Mouse (Mus musculus) liver, embryonic 14.5 days (tissue): ENCODE data around the gene Pabpn1.

Experiments used
- CTCF ChIP-seq: IDR thresholded peaks from 2 replicates; pipeline ENCODE4 v1.5.1; 2016; ENCODE audit warnings: antibody characterized with exemption, low read depth, control low read depth
- EP300 ChIP-seq: IDR thresholded peaks from 2 replicates; pipeline ENCODE4 v1.6.1; 2016; ENCODE audit warnings: antibody characterized with exemption, low read depth

DNA sequence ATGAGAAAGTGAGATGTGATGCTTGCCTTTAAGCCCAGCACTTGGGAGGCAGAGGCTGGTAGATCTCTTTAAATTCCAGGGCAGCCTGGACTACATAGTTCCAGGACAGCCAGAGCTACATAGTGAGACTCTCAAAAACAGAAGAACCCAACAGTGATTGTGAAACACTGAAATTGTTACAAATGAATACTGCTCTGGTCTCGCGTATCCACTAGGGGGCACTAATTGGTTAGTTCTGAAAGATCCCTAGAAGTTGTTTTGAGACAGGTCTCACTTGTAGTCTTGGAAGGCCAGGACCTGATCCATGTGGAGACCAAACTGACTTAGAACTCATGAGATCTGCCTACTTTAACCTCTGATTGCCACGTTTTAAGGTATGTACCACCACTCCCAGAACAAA lies 8.1 kb downstream of the Pabpn1 start:
- TF ChIP-seq CTCF (peak; percentile 78), EP300 (no peak; the same call in 1 of the 2 replicates)
